Mouse (Mus musculus) heart, postnatal 0 days (tissue): ENCODE results near the gene C1ql1.

Source experiments
- CTCF ChIP-seq: IDR thresholded peaks from 2 replicates; pipeline ENCODE4 v1.5.1; 2016; ENCODE audit warnings: antibody characterized with exemption, control low read depth, low read depth
- EP300 ChIP-seq: IDR thresholded peaks from 2 replicates; pipeline ENCODE4 v1.6.1; 2016; ENCODE audit warnings: antibody characterized with exemption, low read depth

- no peak for TF ChIP-seq EP300
- no peak for TF ChIP-seq CTCF
Observed at GRCm38 (mm10) chr11:102985160-102985559, 38.7 kb upstream of the C1ql1 start.
